Mouse (Mus musculus): ENCODE measurements around the gene Cd274. TPM values are rescaled to one million over a fixed set of nuclear protein-coding genes. Genes with fewer than 3 reads are reported as not detected.
A peak's percentile ranks its signal among the peaks of the same experiment; 100 is the strongest.

Gene Cd274
- polyA plus RNA-seq, 1 experiment from 2014 or later = 0.76 TPM

DNA sequence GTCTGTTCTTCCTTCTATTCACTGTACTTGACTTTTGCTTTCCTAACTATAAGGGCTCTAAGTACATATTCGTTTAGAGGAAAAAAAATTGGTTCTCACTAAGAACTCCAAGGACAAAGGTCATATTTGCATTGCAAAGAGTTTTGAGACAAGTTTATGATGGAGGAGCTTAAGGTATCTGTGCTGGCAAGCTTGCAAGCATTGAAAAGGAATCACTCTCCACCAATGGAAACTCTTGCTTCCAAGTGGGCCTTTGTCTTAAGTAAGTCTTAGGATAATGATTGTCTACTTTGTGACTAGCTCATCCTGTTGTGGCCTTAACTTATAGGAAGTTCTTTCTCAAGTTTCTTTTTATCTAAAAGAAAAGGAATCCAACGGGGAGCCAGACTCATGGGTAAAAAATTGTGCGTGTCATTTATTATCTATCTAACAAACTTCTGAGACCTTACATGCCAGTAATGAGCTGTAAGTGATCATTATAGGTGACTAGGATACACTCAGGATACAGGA lies 49.2 kb downstream of the Cd274 start:
- no peaks in the 10 kb centered on the region for H3K27me3 ChIP-seq
- no peaks in the 10 kb centered on the region for H3K36me3 ChIP-seq (replicated peaks)
- no peak overlapping the region for H3K4me2 ChIP-seq
- H3K9me3 ChIP-seq (replicated peaks) = no peaks in the 10 kb centered on the region
- H3K9ac ChIP-seq = no peak overlapping the region
- peaks cover 30% of the 10 kb centered on the region for H3K4me1 ChIP-seq (replicated peaks)
- no peak overlapping the region for H3K27ac ChIP-seq (replicated peaks)
- H3K4me3 ChIP-seq (replicated peaks) = no peak overlapping the region
- ATAC-seq (ENCODE audit: insufficient read depth) = no peak
- 26% methylated on average over 3 of the region's 3 CpGs for WGBS (ENCODE audit: insufficient replicate concordance)

DNA sequence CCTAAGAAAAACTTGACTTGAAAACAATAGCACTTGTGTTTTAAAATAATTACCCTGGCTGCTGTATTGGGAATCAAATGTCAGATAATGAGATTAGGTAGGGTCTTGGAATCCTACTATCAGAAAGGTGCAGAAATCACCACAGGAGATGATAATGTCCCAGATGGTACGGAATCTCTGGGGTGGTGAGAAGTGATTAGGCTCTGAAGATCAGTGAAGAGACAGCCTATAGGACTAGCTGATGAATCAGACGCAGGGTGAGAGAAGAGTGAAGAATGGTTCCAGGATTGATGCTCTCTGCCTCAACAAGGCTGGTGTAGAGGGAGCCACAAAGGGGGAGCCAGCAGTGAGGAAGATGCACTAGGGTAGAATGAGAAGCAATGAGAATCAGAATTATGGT lies 49.9 kb downstream of the Cd274 start:
- 17% methylated on average over 2 of the region's 2 CpGs for WGBS (ENCODE audit: insufficient replicate concordance)
- H3K27me3 ChIP-seq = no peaks in the 10 kb centered on the region
- H3K36me3 ChIP-seq (replicated peaks) = no peaks in the 10 kb centered on the region
- H3K9me3 ChIP-seq (replicated peaks) = no peaks in the 10 kb centered on the region
- no peak overlapping the region for H3K27ac ChIP-seq (replicated peaks)
- ATAC-seq (ENCODE audit: insufficient read depth) = no peak
- H3K4me2 ChIP-seq = no peak overlapping the region
- H3K4me3 ChIP-seq (replicated peaks) = no peak overlapping the region
- H3K4me1 ChIP-seq (replicated peaks) = peaks cover 30% of the 10 kb centered on the region
- H3K9ac ChIP-seq = no peak overlapping the region

DNA sequence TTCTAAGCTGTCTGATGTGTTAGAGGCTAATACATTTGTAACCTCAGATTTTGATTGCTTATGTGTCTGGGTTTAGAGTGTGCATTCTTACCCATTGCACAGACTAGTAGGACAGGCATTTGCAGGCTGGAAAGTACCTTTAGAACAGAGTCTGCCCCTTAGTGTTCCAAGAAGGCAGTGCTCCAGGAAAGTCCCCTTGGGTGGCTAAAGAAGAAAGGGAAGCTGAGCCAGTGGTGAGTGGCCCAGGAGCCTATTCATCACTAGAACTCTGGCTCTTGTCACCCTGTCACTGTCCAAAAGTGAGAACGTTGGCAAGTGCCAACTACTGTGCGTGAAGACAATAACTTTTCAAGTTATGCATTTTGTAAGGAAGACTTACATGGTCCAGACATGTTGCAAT lies 50.6 kb downstream of the Cd274 start:
- no peak for ATAC-seq (ENCODE audit: insufficient read depth)

DNA sequence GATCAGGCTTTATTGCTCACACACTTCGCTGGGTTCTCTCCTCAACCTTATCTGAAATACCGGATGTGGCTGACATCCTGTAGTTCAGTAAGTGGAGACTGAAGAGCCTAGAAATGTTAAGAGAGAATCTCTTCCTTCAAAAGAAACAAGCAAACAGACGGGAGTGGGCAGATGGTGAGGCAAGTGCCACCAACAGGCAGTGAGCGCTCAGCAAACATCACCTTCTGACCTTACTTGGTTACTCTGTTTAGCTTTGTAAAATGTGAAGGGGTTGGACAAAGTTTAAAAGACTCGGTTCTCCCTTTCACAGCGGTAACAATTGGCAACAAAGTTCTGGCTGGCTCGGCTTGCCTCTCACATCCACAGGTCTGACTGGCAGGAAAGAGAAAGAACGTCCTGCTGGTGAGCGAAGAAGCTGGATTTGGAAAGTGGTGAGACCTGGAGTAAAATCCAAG lies 51.4 kb downstream of the Cd274 start:
- Histone ChIP-seq H3K4me1 (replicated peaks) (peaks cover 30% of the 10 kb centered on the region), H3K9ac (no peak overlapping the region), H3K4me2 (peak overlapping the region; percentile 18; the same call in 1 of the 2 replicates), H3K4me3 (replicated peaks) (no peak overlapping the region), H3K27ac (replicated peaks) (peak overlapping the region; percentile 29; the same call in 1 of the 2 replicates), H3K36me3 (replicated peaks) (no peaks in the 10 kb centered on the region), H3K9me3 (replicated peaks) (no peaks in the 10 kb centered on the region), H3K27me3 (no peaks in the 10 kb centered on the region)
- ATAC-seq (ENCODE audit: insufficient read depth) = peak; percentile 40
- 2% methylated on average over 9 of the region's 9 CpGs for WGBS (ENCODE audit: insufficient replicate concordance)

More for the DNA sequence above, 50.6 kb downstream of the Cd274 start:
- H3K4me2 ChIP-seq = no peak overlapping the region
- no peak overlapping the region for H3K9ac ChIP-seq
- WGBS (ENCODE audit: insufficient replicate concordance) = 13% methylated on average over 2 of the region's 2 CpGs
- no peaks in the 10 kb centered on the region for H3K9me3 ChIP-seq (replicated peaks)
- H3K27me3 ChIP-seq = no peaks in the 10 kb centered on the region
- H3K36me3 ChIP-seq (replicated peaks) = no peaks in the 10 kb centered on the region
- no peak overlapping the region for H3K27ac ChIP-seq (replicated peaks)
- H3K4me3 ChIP-seq (replicated peaks) = no peak overlapping the region
- H3K4me1 ChIP-seq (replicated peaks) = peaks cover 30% of the 10 kb centered on the region

DNA sequence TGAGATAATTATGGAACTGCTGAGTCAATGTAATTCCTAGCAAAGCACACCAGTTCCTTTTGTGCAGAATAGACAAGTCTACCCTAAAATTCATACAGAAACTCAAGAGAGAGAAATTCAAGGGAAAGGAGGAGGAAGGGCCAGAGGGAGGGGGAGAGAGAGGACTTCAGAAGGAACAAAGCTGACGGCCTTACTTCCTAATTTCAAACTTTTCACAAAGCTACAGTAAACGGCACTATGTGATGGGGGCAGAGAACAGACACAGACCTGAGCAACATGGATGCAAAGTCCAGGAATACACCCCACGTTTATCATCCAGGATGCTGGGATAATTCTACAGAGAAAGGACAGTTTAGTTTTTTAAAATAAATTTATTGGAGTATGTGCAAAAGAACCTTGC lies 52.3 kb downstream of the Cd274 start:
- Histone ChIP-seq H3K9ac (no peak overlapping the region), H3K27ac (replicated peaks) (0 out of 2 replicates have a peak overlapping the region, but pooled peaks have one; percentile 29), H3K9me3 (replicated peaks) (no peaks in the 10 kb centered on the region), H3K27me3 (no peaks in the 10 kb centered on the region), H3K36me3 (replicated peaks) (no peaks in the 10 kb centered on the region), H3K4me3 (replicated peaks) (no peak overlapping the region), H3K4me1 (replicated peaks) (peaks cover 30% of the 10 kb centered on the region), H3K4me2 (no peak overlapping the region)
- WGBS (ENCODE audit: insufficient replicate concordance) = 6% methylated on average over 3 of the region's 3 CpGs
- no peak for ATAC-seq (ENCODE audit: insufficient read depth)

DNA sequence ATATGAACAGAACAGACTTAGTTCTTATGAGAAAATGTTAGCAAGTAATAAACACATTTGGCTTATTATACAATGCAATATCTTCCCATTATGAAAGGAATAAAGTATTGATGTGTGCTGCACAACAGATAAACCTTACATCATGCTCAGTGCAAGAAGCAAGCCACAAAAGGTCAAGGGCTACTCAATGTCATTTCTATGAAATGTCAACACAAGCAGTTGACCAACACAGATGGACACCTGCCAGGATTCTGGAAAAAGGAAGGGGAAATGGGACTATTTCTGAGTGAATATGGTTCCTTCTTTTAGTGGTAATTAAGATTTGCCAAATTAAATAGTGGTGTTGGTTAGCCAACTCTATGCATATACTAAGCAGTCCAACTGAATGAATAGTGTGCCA lies 52.7 kb downstream of the Cd274 start:
- 0 out of 2 replicates have a peak, but pooled peaks have one; percentile 37 for ATAC-seq (ENCODE audit: insufficient read depth)
- Histone ChIP-seq H3K4me1 (replicated peaks) (peaks cover 30% of the 10 kb centered on the region), H3K4me2 (no peak overlapping the region), H3K9me3 (replicated peaks) (no peaks in the 10 kb centered on the region), H3K9ac (no peak overlapping the region), H3K27ac (replicated peaks) (no peak overlapping the region), H3K27me3 (no peaks in the 10 kb centered on the region), H3K36me3 (replicated peaks) (no peaks in the 10 kb centered on the region), H3K4me3 (replicated peaks) (no peak overlapping the region)

DNA sequence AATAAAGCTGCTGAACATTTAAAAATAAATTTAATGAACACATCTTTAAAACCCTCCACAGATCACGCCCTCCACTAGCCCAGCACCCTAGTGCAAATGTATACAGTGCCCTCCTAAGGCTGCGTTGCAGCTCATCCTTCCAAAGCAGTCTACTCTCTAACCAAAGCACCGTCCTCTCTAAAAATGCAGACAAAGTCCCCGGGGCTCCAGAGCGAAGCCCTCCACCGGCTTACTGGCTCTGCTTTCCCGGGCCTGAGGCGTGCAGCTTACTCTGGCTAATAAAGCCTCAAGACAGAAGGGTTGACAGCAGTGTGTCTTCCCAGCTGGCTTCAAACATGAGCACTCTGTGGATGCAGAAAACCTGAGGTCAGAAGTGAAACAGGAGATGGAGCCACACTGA lies 53.1 kb downstream of the Cd274 start:
- Histone ChIP-seq H3K9me3 (replicated peaks) (no peaks in the 10 kb centered on the region), H3K27ac (replicated peaks) (no peak overlapping the region), H3K4me2 (no peak overlapping the region), H3K27me3 (no peaks in the 10 kb centered on the region), H3K9ac (no peak overlapping the region), H3K4me3 (replicated peaks) (no peak overlapping the region), H3K36me3 (replicated peaks) (no peaks in the 10 kb centered on the region), H3K4me1 (replicated peaks) (peaks cover 30% of the 10 kb centered on the region)
- ATAC-seq (ENCODE audit: insufficient read depth) = no peak
- 68% methylated on average over 8 of the region's 8 CpGs for WGBS (ENCODE audit: insufficient replicate concordance)

DNA sequence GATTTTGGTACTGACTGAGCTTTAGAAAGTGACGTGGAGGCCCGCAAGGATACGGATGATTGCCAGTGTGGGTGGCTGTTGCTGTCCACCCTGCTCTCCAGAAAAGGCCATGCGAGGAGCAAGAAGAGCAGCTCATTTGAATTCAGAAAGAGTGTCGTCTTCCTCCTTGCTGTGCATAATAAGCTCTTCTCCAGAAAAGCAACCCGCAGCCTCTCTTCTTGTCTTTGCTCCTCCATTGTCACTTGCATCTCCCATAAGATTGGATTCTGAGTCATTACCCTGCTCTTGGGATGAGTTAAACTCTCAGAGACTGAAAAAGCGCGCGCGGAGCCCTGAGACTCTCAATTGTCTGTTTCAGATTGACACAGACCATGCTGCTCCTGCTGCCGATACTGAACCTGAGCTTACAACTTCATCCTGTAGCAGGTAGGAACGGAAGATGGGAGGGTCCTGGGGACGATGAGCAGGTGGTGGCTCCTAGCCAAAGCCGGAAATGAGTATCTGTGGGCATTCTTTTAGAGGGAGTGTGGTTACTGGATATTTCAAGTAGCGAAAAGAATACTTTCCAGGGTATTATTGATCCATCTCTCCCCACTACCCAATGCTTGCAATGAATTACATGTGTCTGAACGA lies 54.9 kb downstream of the Cd274 start:
- Histone ChIP-seq H3K4me2 (no peak overlapping the region), H3K27me3 (no peaks in the 10 kb centered on the region), H3K36me3 (replicated peaks) (no peaks in the 10 kb centered on the region), H3K27ac (replicated peaks) (no peak overlapping the region), H3K9ac (no peak overlapping the region), H3K4me1 (replicated peaks) (peaks cover 29% of the 10 kb centered on the region), H3K9me3 (replicated peaks) (no peaks in the 10 kb centered on the region), H3K4me3 (replicated peaks) (no peak overlapping the region)
- WGBS (ENCODE audit: insufficient replicate concordance) = 75% methylated on average over 16 of the region's 16 CpGs
- no peak for ATAC-seq (ENCODE audit: insufficient read depth)

DNA sequence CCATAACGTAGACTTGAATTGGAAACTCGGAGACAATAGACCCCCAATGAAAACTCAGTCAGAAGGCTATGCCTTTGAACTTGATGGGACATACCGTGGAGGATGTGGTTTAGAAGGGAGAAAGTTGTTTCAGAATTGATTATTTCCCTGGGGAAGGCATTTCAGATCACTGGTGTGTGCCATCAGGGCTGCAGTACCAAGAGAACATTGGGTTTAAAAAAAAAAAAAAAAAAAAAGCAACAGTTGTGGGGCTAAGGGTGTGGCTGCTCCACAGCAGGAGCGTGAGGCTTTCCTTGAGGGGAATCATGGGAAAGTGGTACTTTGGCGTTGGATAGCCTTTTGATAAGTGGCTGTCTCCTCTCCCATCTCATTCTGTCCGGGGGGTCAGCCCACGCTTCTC lies 55.5 kb downstream of the Cd274 start:
- Histone ChIP-seq H3K9ac (no peak overlapping the region), H3K27me3 (no peaks in the 10 kb centered on the region), H3K4me2 (no peak overlapping the region), H3K9me3 (replicated peaks) (no peaks in the 10 kb centered on the region), H3K27ac (replicated peaks) (no peak overlapping the region), H3K4me3 (replicated peaks) (no peak overlapping the region), H3K4me1 (replicated peaks) (peaks cover 25% of the 10 kb centered on the region), H3K36me3 (replicated peaks) (no peaks in the 10 kb centered on the region)
- ATAC-seq (ENCODE audit: insufficient read depth) = no peak
- WGBS (ENCODE audit: insufficient replicate concordance) = 62% methylated on average over 7 of the region's 7 CpGs

DNA sequence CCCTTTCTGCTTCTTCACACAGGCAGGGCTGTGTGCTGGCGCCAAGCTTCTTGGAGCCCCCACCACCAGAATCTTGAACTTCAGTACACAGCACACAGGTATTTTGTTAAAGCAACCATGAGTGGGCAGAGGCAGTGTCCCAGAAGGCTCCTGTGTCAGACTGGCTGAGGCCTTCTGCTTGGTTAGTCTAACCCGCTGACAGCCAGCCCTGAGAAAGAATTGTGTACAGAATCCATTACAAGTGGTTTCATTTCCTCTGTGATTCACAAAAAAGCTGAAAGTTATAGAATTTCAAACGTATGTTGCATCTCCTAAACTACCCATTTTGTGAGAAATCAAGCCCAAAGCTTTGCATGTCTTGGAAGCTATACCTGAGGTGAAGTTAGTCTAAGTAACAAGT lies 63.3 kb downstream of the Cd274 start:
- 47% methylated on average over 3 of the region's 3 CpGs for WGBS (ENCODE audit: insufficient replicate concordance)
- no peak for ATAC-seq (ENCODE audit: insufficient read depth)
- Histone ChIP-seq H3K4me2 (no peak overlapping the region), H3K9me3 (replicated peaks) (no peaks in the 10 kb centered on the region), H3K4me3 (replicated peaks) (no peak overlapping the region), H3K36me3 (replicated peaks) (no peaks in the 10 kb centered on the region), H3K27ac (replicated peaks) (no peak overlapping the region), H3K4me1 (replicated peaks) (0 out of 2 replicates have a peak, but pooled peaks cover 7% of the 10 kb centered on the region), H3K27me3 (no peaks in the 10 kb centered on the region), H3K9ac (no peak overlapping the region)

DNA sequence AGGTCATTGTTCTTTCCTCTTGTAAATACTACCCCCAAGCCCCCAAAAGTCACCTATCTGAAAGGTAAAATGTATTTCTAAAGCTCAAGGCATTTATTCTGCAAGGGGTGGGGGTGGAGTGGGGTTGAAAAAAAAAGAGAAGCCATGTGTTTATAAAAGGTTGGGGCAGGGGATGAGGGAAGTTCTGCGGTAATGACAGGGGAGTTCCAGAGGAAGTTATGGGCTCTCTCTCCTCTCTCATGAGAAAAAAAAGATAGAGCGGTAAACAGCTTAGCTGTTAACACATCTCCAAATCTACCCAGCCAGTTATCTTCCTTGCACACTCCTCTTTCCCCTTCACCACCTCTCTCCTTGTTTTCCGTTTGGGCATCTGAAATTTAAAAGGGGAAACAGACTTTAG lies 63.7 kb downstream of the Cd274 start:
- Histone ChIP-seq H3K36me3 (replicated peaks) (no peaks in the 10 kb centered on the region), H3K4me1 (replicated peaks) (0 out of 2 replicates have a peak, but pooled peaks cover 7% of the 10 kb centered on the region), H3K9ac (no peak overlapping the region), H3K4me3 (replicated peaks) (no peak overlapping the region), H3K27me3 (no peaks in the 10 kb centered on the region), H3K9me3 (replicated peaks) (no peaks in the 10 kb centered on the region), H3K27ac (replicated peaks) (no peak overlapping the region), H3K4me2 (peak overlapping the region; percentile 19; the same call in 1 of the 2 replicates)
- no peak for ATAC-seq (ENCODE audit: insufficient read depth)
- 15% methylated on average over 3 of the region's 3 CpGs for WGBS (ENCODE audit: insufficient replicate concordance)

All from liver, embryonic 15.5 days (tissue).